In the genomic region with DNA sequence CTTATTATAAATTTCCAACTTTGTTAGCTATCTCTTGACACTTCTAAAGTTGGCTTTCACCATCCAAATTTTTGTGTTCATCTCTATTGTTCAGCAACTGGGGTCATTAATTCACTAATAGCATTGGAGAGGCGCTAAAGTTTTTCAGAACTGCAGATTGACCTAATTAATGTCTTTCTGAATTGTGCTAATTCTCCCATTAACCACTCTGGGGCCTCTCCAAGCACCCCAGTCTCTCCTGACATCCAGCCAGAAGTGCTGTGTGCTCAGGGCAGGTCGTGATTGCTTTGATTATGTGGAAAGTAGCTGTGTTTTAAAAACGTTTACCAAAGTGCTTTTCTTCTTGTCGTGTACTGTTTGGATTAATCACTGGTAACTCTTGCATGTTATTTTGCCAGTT, we compare ENCODE assay signal across 26 mouse cellular contexts.
"Had no signal": no experiment of that assay in that cellular context is flagged by ENCODE, and none has a peak within 500 bp of the region (broad histone marks: within the 10 kb centered on the region; RNA-seq: fewer than 3 reads in every experiment).

No protein-coding gene starts in this region.

- H3K4me3 ChIP-seq: embryonic facial prominence, embryonic 10.5 days; embryonic facial prominence, embryonic 12.5 days; embryonic facial prominence, embryonic 13.5 days; embryonic facial prominence, embryonic 15.5 days; erythroblast, embryonic 14.5 days; forebrain, embryonic 10.5 days; forebrain, embryonic 12.5 days; forebrain, embryonic 13.5 days; forebrain, embryonic 15.5 days; gastrocnemius, adult 2 months; heart, adult 2 months; heart, embryonic 10.5 days had no signal

- H3K4me2 ChIP-seq: embryonic facial prominence, embryonic 12.5 days; embryonic facial prominence, embryonic 13.5 days; embryonic facial prominence, embryonic 15.5 days; forebrain, embryonic 12.5 days; forebrain, embryonic 13.5 days; forebrain, embryonic 15.5 days had no signal

- H3K27ac ChIP-seq: embryonic facial prominence, embryonic 10.5 days; embryonic facial prominence, embryonic 12.5 days; embryonic facial prominence, embryonic 13.5 days; embryonic facial prominence, embryonic 15.5 days; forebrain, embryonic 10.5 days; forebrain, embryonic 12.5 days; forebrain, embryonic 13.5 days; forebrain, embryonic 15.5 days; gastrocnemius, adult 2 months; heart, adult 2 months; heart, embryonic 10.5 days had no signal

- H3K4me1 ChIP-seq: forebrain, embryonic 12.5 days; forebrain, embryonic 15.5 days had no signal

- H3K9me3 ChIP-seq: embryonic facial prominence, embryonic 10.5 days; embryonic facial prominence, embryonic 12.5 days; embryonic facial prominence, embryonic 13.5 days; embryonic facial prominence, embryonic 15.5 days; forebrain, embryonic 10.5 days; forebrain, embryonic 12.5 days; forebrain, embryonic 13.5 days; forebrain, embryonic 15.5 days; heart, embryonic 10.5 days had no signal

- H3K9ac ChIP-seq: embryonic facial prominence, embryonic 12.5 days; embryonic facial prominence, embryonic 13.5 days; embryonic facial prominence, embryonic 15.5 days; forebrain, embryonic 12.5 days; forebrain, embryonic 13.5 days; forebrain, embryonic 15.5 days; forebrain, postnatal 0 days had no signal

- ATAC-seq: forebrain, embryonic 13.5 days; forebrain, embryonic 15.5 days; forebrain, postnatal 0 days had no signal

- H3K36me3 ChIP-seq: embryonic facial prominence, embryonic 10.5 days; embryonic facial prominence, embryonic 12.5 days; embryonic facial prominence, embryonic 13.5 days; embryonic facial prominence, embryonic 15.5 days; forebrain, embryonic 10.5 days; forebrain, embryonic 12.5 days; forebrain, embryonic 15.5 days; heart, embryonic 10.5 days had no signal

- H3K27me3 ChIP-seq: embryonic facial prominence, embryonic 12.5 days; embryonic facial prominence, embryonic 13.5 days; embryonic facial prominence, embryonic 15.5 days; forebrain, embryonic 12.5 days had no signal

- DNase-seq: cerebellum, adult 9-10 months; cerebellum, adult 9-11 months; cerebellum, postnatal 10 days; cerebellum, postnatal 14 days; cerebellum, postnatal 25 days; cerebellum, postnatal 36 days; embryo, embryonic 11 days; forebrain, postnatal 0 days; gastrocnemius, adult 2 months; gastrocnemius, postnatal 10 days; gastrocnemius, postnatal 14 days; gastrocnemius, postnatal 25 days; gastrocnemius, postnatal 36 days; heart, adult 11 months; heart, adult 18-20 months; heart, adult 2 months had no signal
